Mouse (Mus musculus): ENCODE results near the gene Nostrin. TPM values are rescaled to one million over a fixed set of nuclear protein-coding genes. Genes with fewer than 3 reads are reported as not detected.

Gene Nostrin
- polyA plus RNA-seq, 1 experiment from 2014 or later = 9.2 TPM

DNA sequence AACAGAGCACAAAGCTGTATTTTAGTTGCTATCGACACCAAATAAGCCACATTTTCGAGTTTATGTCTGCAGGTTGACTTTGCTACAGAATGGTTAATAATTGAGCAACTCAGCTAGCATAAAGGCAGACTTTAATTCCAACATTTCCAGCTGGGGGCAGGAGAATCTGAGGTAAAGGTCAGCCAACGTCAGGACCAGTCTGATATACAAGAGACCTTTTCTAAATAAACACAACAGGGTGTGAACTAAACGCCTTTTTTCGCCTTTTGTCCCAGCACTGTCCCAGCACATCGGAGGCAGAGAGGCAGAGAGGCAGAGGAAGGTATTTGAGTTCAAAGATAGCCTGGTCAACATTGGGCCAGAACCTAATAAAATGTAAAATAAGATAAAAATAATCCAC lies 69.6 kb downstream of the Nostrin start:
- Histone ChIP-seq H3K4me1 (replicated peaks) (peaks cover 27% of the 10 kb centered on the region), H3K9me3 (replicated peaks) (no peaks in the 10 kb centered on the region), H3K36me3 (peaks cover 28% of the 10 kb centered on the region), H3K4me3 (replicated peaks) (peak overlapping the region; percentile 94), H3K27ac (peak overlapping the region; percentile 89), H3K4me2 (peak overlapping the region; percentile 80), H3K9ac (peak overlapping the region; percentile 97), H3K27me3 (no peaks in the 10 kb centered on the region)
- WGBS (ENCODE audit: insufficient replicate concordance) = 15% methylated on average over 6 of the region's 6 CpGs
- ATAC-seq (ENCODE audit: low read depth) (no peak), DNase-seq (no peak)

GRCm38 (mm10) chr2:69205791-69206351 lies 70.3 kb downstream of the Nostrin start, which contains the start of gene Spc25:
Spc25 (minus strand) TSS chr2:69206194.
- Histone ChIP-seq H3K36me3 (peaks cover 25% of the 10 kb centered on the region), H3K9me3 (replicated peaks) (no peaks in the 10 kb centered on the region), H3K4me2 (peak within 1 kb of the TSS; percentile 80), H3K9ac (peak within 1 kb of the TSS; percentile 97), H3K27me3 (no peaks in the 10 kb centered on the region), H3K4me1 (replicated peaks) (peaks cover 26% of the 10 kb centered on the region), H3K4me3 (replicated peaks) (peak within 1 kb of the TSS; percentile 94), H3K27ac (peak within 1 kb of the TSS; percentile 89)
- WGBS (ENCODE audit: insufficient replicate concordance) = under 1% methylated on average over 46 of the region's 46 CpGs
- ATAC-seq (ENCODE audit: low read depth) (peak; percentile 96), DNase-seq (peak; percentile 90)

DNA sequence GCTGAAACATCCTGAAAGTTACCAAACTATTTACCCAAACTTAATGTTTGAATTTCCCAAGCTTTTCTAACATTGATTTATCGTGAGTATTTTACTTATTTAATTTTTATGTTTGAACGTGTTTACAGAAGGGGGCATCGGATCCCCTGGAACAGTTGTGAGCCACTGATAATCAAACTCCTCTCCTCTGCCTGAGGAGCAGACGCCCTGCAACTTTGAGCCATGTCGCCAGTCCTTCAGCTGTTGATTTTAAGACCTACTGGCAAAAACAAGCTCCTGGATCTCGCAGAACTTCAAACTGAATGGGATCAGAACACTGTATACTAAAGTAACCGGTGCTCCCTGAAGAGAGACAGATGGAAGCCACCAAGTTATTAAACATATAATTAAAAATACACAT lies 70.9 kb downstream of the Nostrin start:
- peaks cover 18% of the 10 kb centered on the region for H3K36me3 ChIP-seq
- H3K4me1 ChIP-seq (replicated peaks) = peaks cover 20% of the 10 kb centered on the region
- DNase-seq = peak; percentile 32
- peak overlapping the region; percentile 66; the same call in 1 of the 2 replicates for H3K27ac ChIP-seq
- H3K4me3 ChIP-seq (replicated peaks) = peak overlapping the region; percentile 94
- peak; percentile 72 for ATAC-seq (ENCODE audit: low read depth)
- peak overlapping the region; percentile 43 for H3K4me2 ChIP-seq
- WGBS (ENCODE audit: insufficient replicate concordance) = 12% methylated on average over 7 of the region's 7 CpGs
- no peaks in the 10 kb centered on the region for H3K9me3 ChIP-seq (replicated peaks)
- peak overlapping the region; percentile 12; the same call in 1 of the 2 replicates for H3K9ac ChIP-seq
- no peaks in the 10 kb centered on the region for H3K27me3 ChIP-seq

DNA sequence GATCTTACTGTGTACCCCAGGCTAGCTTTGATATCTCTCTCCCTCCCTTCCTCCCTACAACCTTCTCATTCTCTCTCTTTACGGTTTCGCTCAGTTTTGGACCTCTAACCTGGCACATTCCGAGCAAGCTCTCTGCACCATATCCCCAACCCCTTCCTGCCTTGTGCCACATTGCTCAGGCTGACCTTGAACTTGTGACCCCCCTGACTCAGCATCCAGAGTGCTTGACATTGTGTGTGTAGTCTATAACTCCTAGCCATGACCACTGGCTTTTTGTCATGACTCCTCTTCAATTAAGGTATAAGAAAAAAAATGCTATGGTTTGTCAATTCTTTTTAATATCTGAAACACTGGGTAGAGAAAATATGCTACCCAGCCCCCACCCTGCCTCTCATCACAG lies 74.1 kb downstream of the Nostrin start:
- DNase-seq (no peak), ATAC-seq (ENCODE audit: low read depth) (no peak)
- Histone ChIP-seq H3K36me3 (no peaks in the 10 kb centered on the region), H3K9me3 (replicated peaks) (no peaks in the 10 kb centered on the region), H3K4me2 (no peak overlapping the region), H3K4me3 (replicated peaks) (no peak overlapping the region), H3K4me1 (replicated peaks) (peaks cover 6% of the 10 kb centered on the region), H3K27me3 (no peaks in the 10 kb centered on the region), H3K27ac (no peak overlapping the region), H3K9ac (no peak overlapping the region)
- 70% methylated on average over 3 of the region's 3 CpGs for WGBS (ENCODE audit: insufficient replicate concordance)

- H3K27ac ChIP-seq = no peak within 1 kb of the TSS
- DNase-seq = no peak
- 72% methylated on average over 7 of the region's 7 CpGs for WGBS (ENCODE audit: insufficient replicate concordance)
Measured at GRCm38 (mm10) chr2:69210773-69211172, 75.2 kb downstream of the Nostrin start, which contains the start of gene G6pc2. G6pc2 (plus strand) TSS chr2:69211073.

GRCm38 (mm10) chr2:69212652-69213051 lies 77.1 kb downstream of the Nostrin start:
- Histone ChIP-seq H3K9ac (no peak overlapping the region), H3K4me2 (no peak overlapping the region), H3K36me3 (no peaks in the 10 kb centered on the region), H3K27me3 (no peaks in the 10 kb centered on the region), H3K4me1 (replicated peaks) (no peaks in the 10 kb centered on the region), H3K9me3 (replicated peaks) (no peaks in the 10 kb centered on the region), H3K4me3 (replicated peaks) (no peak overlapping the region), H3K27ac (no peak overlapping the region)
- ATAC-seq (ENCODE audit: low read depth) (no peak), DNase-seq (no peak)
- WGBS (ENCODE audit: insufficient replicate concordance) = 64% methylated on average over 10 of the region's 10 CpGs

More at GRCm38 (mm10) chr2:69210773-69211172, 75.2 kb downstream of the Nostrin start, which contains the start of gene G6pc2:
- ATAC-seq (ENCODE audit: low read depth) = no peak
- no peak within 1 kb of the TSS for H3K9ac ChIP-seq
- no peaks in the 10 kb centered on the region for H3K27me3 ChIP-seq
- no peaks in the 10 kb centered on the region for H3K9me3 ChIP-seq (replicated peaks)
- no peaks in the 10 kb centered on the region for H3K36me3 ChIP-seq
- H3K4me3 ChIP-seq (replicated peaks) = no peak within 1 kb of the TSS
- no peaks in the 10 kb centered on the region for H3K4me1 ChIP-seq (replicated peaks)
- H3K4me2 ChIP-seq = no peak within 1 kb of the TSS

DNA sequence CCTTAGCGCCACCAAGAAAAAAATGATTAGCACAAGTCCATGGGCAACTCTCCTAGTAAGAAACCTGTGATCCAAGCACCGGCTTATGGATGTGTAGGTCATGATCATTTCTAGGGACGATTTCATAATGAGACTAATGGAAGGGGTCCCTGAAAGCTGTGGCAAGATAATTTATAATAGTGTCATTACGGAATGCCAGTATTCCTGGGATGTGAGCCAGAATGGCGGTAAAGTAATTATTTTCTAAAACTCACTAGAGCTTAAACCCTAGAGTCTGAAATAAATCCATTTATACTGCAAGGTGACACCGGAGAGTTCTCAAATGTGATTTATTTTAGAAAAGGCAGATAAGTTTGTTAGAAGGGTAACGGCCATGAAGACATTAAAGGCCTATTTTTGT lies 79.6 kb downstream of the Nostrin start:
- H3K36me3 ChIP-seq = no peaks in the 10 kb centered on the region
- H3K4me1 ChIP-seq (replicated peaks) = no peaks in the 10 kb centered on the region
- H3K4me3 ChIP-seq (replicated peaks) = no peak overlapping the region
- 76% methylated on average over 7 of the region's 7 CpGs for WGBS (ENCODE audit: insufficient replicate concordance)
- no peaks in the 10 kb centered on the region for H3K9me3 ChIP-seq (replicated peaks)
- H3K9ac ChIP-seq = no peak overlapping the region
- no peaks in the 10 kb centered on the region for H3K27me3 ChIP-seq
- no peak overlapping the region for H3K27ac ChIP-seq
- H3K4me2 ChIP-seq = no peak overlapping the region
- no peak for ATAC-seq (ENCODE audit: low read depth)
- DNase-seq = no peak

- no peak overlapping the region for H3K4me3 ChIP-seq (replicated peaks)
- no peaks in the 10 kb centered on the region for H3K36me3 ChIP-seq
- no peaks in the 10 kb centered on the region for H3K27me3 ChIP-seq
- H3K9ac ChIP-seq = no peak overlapping the region
- H3K27ac ChIP-seq = no peak overlapping the region
- 59% methylated on average over 5 of the region's 5 CpGs for WGBS (ENCODE audit: insufficient replicate concordance)
- no peaks in the 10 kb centered on the region for H3K9me3 ChIP-seq (replicated peaks)
- ATAC-seq (ENCODE audit: low read depth) (no peak), DNase-seq (no peak)
- H3K4me2 ChIP-seq = no peak overlapping the region
- H3K4me1 ChIP-seq (replicated peaks) = no peaks in the 10 kb centered on the region
Measured at GRCm38 (mm10) chr2:69221868-69222416, 86.3 kb downstream of the Nostrin start.

DNA sequence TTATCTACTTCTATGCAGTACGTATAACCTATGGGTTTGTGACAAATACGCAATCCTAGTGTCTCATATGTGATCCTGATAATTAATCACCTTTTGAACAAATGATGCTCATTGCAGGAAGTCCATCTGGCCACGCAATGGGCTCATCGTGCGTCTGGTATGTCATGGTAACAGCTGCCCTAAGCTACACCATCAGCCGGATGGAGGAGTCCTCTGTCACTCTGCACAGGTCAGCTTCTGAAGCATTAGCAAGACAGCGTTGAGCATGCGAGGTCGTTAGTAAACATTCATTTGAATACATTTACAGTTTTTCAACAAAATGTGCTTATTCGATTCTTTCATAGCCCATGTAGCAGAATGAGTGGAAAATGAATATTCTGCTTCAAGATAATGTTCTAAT lies 87.2 kb downstream of the Nostrin start:
- DNase-seq (no peak), ATAC-seq (ENCODE audit: low read depth) (no peak)
- H3K9me3 ChIP-seq (replicated peaks) = no peaks in the 10 kb centered on the region
- H3K4me3 ChIP-seq (replicated peaks) = no peak overlapping the region
- no peak overlapping the region for H3K4me2 ChIP-seq
- no peak overlapping the region for H3K27ac ChIP-seq
- no peak overlapping the region for H3K9ac ChIP-seq
- 75% methylated on average over 10 of the region's 10 CpGs for WGBS (ENCODE audit: insufficient replicate concordance)
- no peaks in the 10 kb centered on the region for H3K27me3 ChIP-seq
- H3K4me1 ChIP-seq (replicated peaks) = no peaks in the 10 kb centered on the region
- no peaks in the 10 kb centered on the region for H3K36me3 ChIP-seq

DNA sequence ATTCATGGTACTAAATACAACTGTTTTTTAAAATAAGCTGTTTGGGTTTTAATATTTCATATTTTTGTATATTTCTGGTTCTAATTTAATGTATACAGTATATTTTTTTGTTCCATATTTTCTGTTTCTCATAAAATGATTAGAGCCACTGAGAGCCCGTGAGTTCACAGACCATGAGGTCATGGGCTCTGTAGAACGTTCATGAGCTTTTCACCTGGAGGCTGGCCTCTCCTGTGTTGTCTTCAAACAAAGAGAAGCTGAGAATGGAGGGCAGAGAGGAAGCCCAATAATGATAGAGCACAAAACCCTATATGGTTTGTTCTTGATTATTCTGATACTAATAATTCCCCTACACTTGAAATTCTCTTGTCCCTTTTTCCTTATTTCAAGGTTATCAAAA lies 89.1 kb downstream of the Nostrin start:
- Histone ChIP-seq H3K4me1 (replicated peaks) (no peaks in the 10 kb centered on the region), H3K4me3 (replicated peaks) (no peak overlapping the region), H3K27me3 (no peaks in the 10 kb centered on the region), H3K36me3 (no peaks in the 10 kb centered on the region), H3K4me2 (no peak overlapping the region), H3K9me3 (replicated peaks) (no peaks in the 10 kb centered on the region), H3K9ac (no peak overlapping the region), H3K27ac (no peak overlapping the region)
- ATAC-seq (ENCODE audit: low read depth) = no peak
- DNase-seq = no peak
- 53% methylated on average over 2 of the region's 2 CpGs for WGBS (ENCODE audit: insufficient replicate concordance)

DNA sequence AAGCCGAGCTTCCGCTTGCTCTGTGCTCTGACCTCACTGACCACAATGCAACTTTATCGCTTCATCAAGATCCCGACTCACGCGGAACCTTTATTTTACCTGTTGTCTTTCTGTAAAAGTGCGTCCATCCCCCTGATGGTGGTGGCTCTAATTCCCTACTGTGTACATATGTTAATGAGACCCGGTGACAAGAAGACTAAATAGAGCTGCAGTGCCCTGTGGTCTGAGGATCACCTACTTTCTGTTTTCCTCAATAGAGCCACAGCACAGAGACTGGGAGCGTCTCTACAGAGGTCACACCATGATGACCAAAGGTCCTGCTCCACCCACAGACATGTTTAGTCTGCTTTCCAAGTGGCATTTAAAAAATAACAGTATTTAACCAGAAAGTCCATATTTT lies 91.3 kb downstream of the Nostrin start:
- no peak for ATAC-seq (ENCODE audit: low read depth)
- no peak for DNase-seq
- Histone ChIP-seq H3K27ac (no peak overlapping the region), H3K4me2 (no peak overlapping the region), H3K4me1 (replicated peaks) (no peaks in the 10 kb centered on the region), H3K9me3 (replicated peaks) (no peaks in the 10 kb centered on the region), H3K27me3 (no peaks in the 10 kb centered on the region), H3K4me3 (replicated peaks) (no peak overlapping the region), H3K36me3 (no peaks in the 10 kb centered on the region), H3K9ac (no peak overlapping the region)
- 77% methylated on average over 9 of the region's 9 CpGs for WGBS (ENCODE audit: insufficient replicate concordance)

DNA sequence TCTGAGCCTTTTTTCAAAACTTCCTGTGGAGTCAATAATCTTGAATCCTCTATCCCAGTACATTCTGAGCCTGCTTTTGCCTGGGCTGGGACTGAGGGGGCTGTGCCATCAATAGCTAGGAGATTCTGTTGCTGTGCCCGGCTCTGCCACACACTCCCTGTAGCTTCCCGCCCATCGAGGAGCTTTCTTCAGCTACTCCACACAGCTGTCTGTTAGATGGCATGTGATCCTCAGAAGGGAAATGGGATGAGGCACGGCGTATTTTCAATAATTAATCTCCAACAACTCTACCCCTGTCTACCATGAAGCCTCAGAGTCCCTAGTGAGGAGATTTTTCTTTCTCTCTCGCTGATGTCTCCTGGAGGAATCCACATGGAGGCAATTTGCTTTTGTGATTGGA lies 93.0 kb downstream of the Nostrin start:
- 78% methylated on average over 6 of the region's 6 CpGs for WGBS (ENCODE audit: insufficient replicate concordance)
- Histone ChIP-seq H3K4me1 (replicated peaks) (no peaks in the 10 kb centered on the region), H3K4me2 (no peak overlapping the region), H3K27ac (no peak overlapping the region), H3K9me3 (replicated peaks) (no peaks in the 10 kb centered on the region), H3K9ac (no peak overlapping the region), H3K36me3 (no peaks in the 10 kb centered on the region), H3K27me3 (no peaks in the 10 kb centered on the region), H3K4me3 (replicated peaks) (no peak overlapping the region)
- DNase-seq = no peak
- ATAC-seq (ENCODE audit: low read depth) = no peak

Measured in liver, embryonic 13.5 days (tissue).